Mouse (Mus musculus) embryonic stem cell, embryonic (primary cell): ENCODE results near the gene Pa2g4.

ENCODE experiments used
- CTCF ChIA-PET, 4 experiments: fragments of 300-600 bp in 2 of 4; fragments of 350-600 bp in 2 of 4; sonication (Branson Sonifier 250); formaldehyde crosslinking; loops; one replicate each; lab custom pipeline; 2022; ENCODE audit warnings: inconsistent platforms in 2 of 4; lab: Charles Lee
- POLR2A ChIA-PET, 4 experiments: fragments of 300-600 bp in 2 of 4; fragments of 350-600 bp in 2 of 4; sonication (Branson Sonifier 250); formaldehyde crosslinking; loops; one replicate each; lab custom pipeline; 2022; ENCODE audit warnings: antibody characterized with exemption in 4 of 4, inconsistent platforms in 1 of 4; lab: Charles Lee

Pa2g4 gene

GRCm38 (mm10) chr10:128565788-128566531 lies at the start of gene Pa2g4:
Gene Pa2g4 (minus strand): TSS chr10:128565987.
- CTCF ChIA-PET = interaction anchor here in 3 of 4 experiments (0.6 to 1.8 kb wide), 23 partner anchors 9 to 1029 kb away, joined by 3 to 18 read pairs (median 3); partner anchors contain the start of genes Cnpy2 (in 1 of the 3), Erbb3 (in 1 of the 3), Esyt1 (in 1 of the 3) and Nabp2 (in 1 of the 3)
- POLR2A ChIA-PET = interaction anchor here (0.6 to 12.1 kb wide), 169 partner anchors 9 to 1275 kb away, joined by 3 to 250 read pairs (median 5); partner anchors contain the start of genes Zc3h10 (in 4 of the 4), Cdk2 (in 3 of the 4), Cs (in 3 of the 4) and Erbb3 (in 3 of the 4)

- ChIA-PET CTCF (interaction anchor here in 3 of 4 experiments (1.0 to 2.8 kb wide), 7 partner anchors 9 to 299 kb away, joined by 3 to 17 read pairs (median 4); partner anchors contain the start of gene Suox (in 3 of the 3)), POLR2A (interaction anchor here in 3 of 4 experiments (0.7 to 6.9 kb wide), 11 partner anchors 8 to 124 kb away, joined by 3 to 80 read pairs (median 3); partner anchors contain the start of genes Rab5b (in 1 of the 3) and Rps26 (in 1 of the 3))
Observed at GRCm38 (mm10) chr10:128614934-128615333, 49.1 kb upstream of the Pa2g4 start.

- ChIA-PET CTCF (interaction anchor here in 2 of 4 experiments (0.6 to 2.8 kb wide), 9 partner anchors 10 to 1642 kb away, joined by 3 to 23 read pairs (median 4); partner anchors contain the start of genes Suox (in 2 of the 2), Pa2g4 (in 1 of the 2) and Rab5b (in 1 of the 2)), POLR2A (interaction anchor here in 3 of 4 experiments (0.7 to 6.9 kb wide), 9 partner anchors 8 to 138 kb away, joined by 3 to 80 read pairs (median 7); partner anchors contain the start of gene Rps26 (in 1 of the 3))
Observed at GRCm38 (mm10) chr10:128613820-128614219, 48.0 kb upstream of the Pa2g4 start.

- CTCF ChIA-PET = interaction anchor here (0.5 to 2.8 kb wide), 59 partner anchors 8 to 1450 kb away, joined by 3 to 23 read pairs (median 4); partner anchors contain the start of genes Suox (in 3 of the 4), Esyt1 (in 2 of the 4), Rab5b (in 2 of the 4) and Cdk2 (in 1 of the 4)
Observed at GRCm38 (mm10) chr10:128613154-128613440, 47.3 kb upstream of the Pa2g4 start.

GRCm38 (mm10) chr10:128612433-128613153 lies 46.8 kb upstream of the Pa2g4 start:
- POLR2A ChIA-PET = interaction anchor here (0.6 to 6.9 kb wide), 42 partner anchors 8 to 528 kb away, joined by 3 to 80 read pairs (median 4); partner anchors contain the start of genes Pa2g4 (in 2 of the 4), Suox (in 2 of the 4), Erbb3 (in 1 of the 4) and Esyt1 (in 1 of the 4)
- CTCF ChIA-PET = interaction anchor here (0.5 to 2.8 kb wide), 64 partner anchors 9 to 1449 kb away, joined by 3 to 23 read pairs (median 4); partner anchors contain the start of genes Suox (in 3 of the 4), Cdk2 (in 2 of the 4), Esyt1 (in 2 of the 4) and Rab5b (in 2 of the 4)

More at GRCm38 (mm10) chr10:128613154-128613440, 47.3 kb upstream of the Pa2g4 start:
- POLR2A ChIA-PET = interaction anchor here (0.6 to 6.9 kb wide), 40 partner anchors 9 to 162 kb away, joined by 3 to 80 read pairs (median 4); partner anchors contain the start of genes Pa2g4 (in 2 of the 4), Suox (in 2 of the 4), Erbb3 (in 1 of the 4) and Esyt1 (in 1 of the 4)

GRCm38 (mm10) chr10:128606483-128606882 lies 40.7 kb upstream of the Pa2g4 start:
- CTCF ChIA-PET = interaction anchor here (0.6 to 3.4 kb wide), 6 partner anchors 16 to 304 kb away, joined by 3 to 10 read pairs (median 4); partner anchors contain the start of gene Erbb3 (in 1 of the 4)
- POLR2A ChIA-PET = interaction anchor here (0.5 to 9.1 kb wide), 35 partner anchors 11 to 1931 kb away, joined by 3 to 76 read pairs (median 4); partner anchors contain the start of genes Zc3h10 (in 3 of the 4), Pa2g4 (in 2 of the 4), Esyt1 (in 1 of the 4) and Rab5b (in 1 of the 4)

GRCm38 (mm10) chr10:128602470-128603128 lies 36.8 kb upstream of the Pa2g4 start:
- CTCF ChIA-PET = interaction anchor here (0.6 to 2.4 kb wide), 6 partner anchors 10 to 47 kb away, joined by 3 to 8 read pairs (median 4); no protein-coding TSS in a partner anchor
- POLR2A ChIA-PET = interaction anchor here in 2 of 4 experiments (0.6 to 9.1 kb wide), 18 partner anchors 9 to 304 kb away, joined by 3 to 76 read pairs (median 4); partner anchors contain the start of genes Esyt1 (in 2 of the 2), Cdk2 (in 1 of the 2), Myl6 (in 1 of the 2) and Pan2 (in 1 of the 2)

- CTCF ChIA-PET = interaction anchor here (0.6 to 2.4 kb wide), 10 partner anchors 9 to 95 kb away, joined by 3 to 8 read pairs (median 6); partner anchors contain the start of genes Erbb3 (in 1 of the 4), Rab5b (in 1 of the 4) and Suox (in 1 of the 4)
- POLR2A ChIA-PET = interaction anchor here in 3 of 4 experiments (0.7 to 9.1 kb wide), 19 partner anchors 8 to 878 kb away, joined by 3 to 76 read pairs (median 5); partner anchors contain the start of genes Pa2g4 (in 2 of the 3), Erbb3 (in 1 of the 3), Esyt1 (in 1 of the 3) and Rps26 (in 1 of the 3)
Observed at GRCm38 (mm10) chr10:128601499-128601898, 35.7 kb upstream of the Pa2g4 start.

GRCm38 (mm10) chr10:128598476-128598875 lies 32.7 kb upstream of the Pa2g4 start:
- POLR2A ChIA-PET = interaction anchor here in 3 of 4 experiments (0.6 to 9.1 kb wide), 5 partner anchors 25 to 100 kb away, joined by 3 to 76 read pairs (median 4); partner anchors contain the start of genes Esyt1 (in 1 of the 3), Myl6b (in 1 of the 3), Pa2g4 (in 1 of the 3) and Rps26 (in 1 of the 3)
- CTCF ChIA-PET = interaction anchor here in 2 of 4 experiments (0.6 to 0.7 kb wide), 4 partner anchors 14 to 505 kb away, joined by 4 read pairs; no protein-coding TSS in a partner anchor

- POLR2A ChIA-PET = interaction anchor here in 3 of 4 experiments (0.6 to 5.3 kb wide), 14 partner anchors 8 to 323 kb away, joined by 3 to 28 read pairs (median 4); partner anchors contain the start of genes Nabp2 (in 1 of the 3), Pa2g4 (in 1 of the 3), Rnf41 (in 1 of the 3) and Stat2 (in 1 of the 3)
- CTCF ChIA-PET = interaction anchor here in 3 of 4 experiments (0.6 to 1.0 kb wide), 8 partner anchors 8 to 271 kb away, joined by 3 to 12 read pairs (median 4); no protein-coding TSS in a partner anchor
Observed at GRCm38 (mm10) chr10:128592797-128593196, 27.0 kb upstream of the Pa2g4 start.

GRCm38 (mm10) chr10:128591436-128591835 lies 25.6 kb upstream of the Pa2g4 start:
- POLR2A ChIA-PET = interaction anchor here in 3 of 4 experiments (1.3 to 5.3 kb wide), 5 partner anchors 10 to 44 kb away, joined by 4 to 28 read pairs (median 5); partner anchors contain the start of genes Pa2g4 (in 1 of the 3) and Zc3h10 (in 1 of the 3)
- CTCF ChIA-PET = interaction anchor here in 2 of 4 experiments (1.1 to 1.2 kb wide), 2 partner anchors 21 to 25 kb away, joined by 3 to 4 read pairs; partner anchors contain the start of gene Pa2g4 (in 1 of the 2)

- ChIA-PET POLR2A (interaction anchor here (0.5 to 5.3 kb wide), 29 partner anchors 11 to 333 kb away, joined by 3 to 28 read pairs (median 4); partner anchors contain the start of genes Pa2g4 (in 3 of the 4), Zc3h10 (in 2 of the 4), Coq10a (in 1 of the 4) and Esyt1 (in 1 of the 4)), CTCF (interaction anchor here (0.5 to 2.3 kb wide), 55 partner anchors 9 to 1755 kb away, joined by 3 to 14 read pairs (median 4); partner anchors contain the start of genes Nabp2 (in 2 of the 4), Pa2g4 (in 2 of the 4), Rnf41 (in 2 of the 4) and Ankrd52 (in 1 of the 4))
Observed at GRCm38 (mm10) chr10:128590193-128590690, 24.5 kb upstream of the Pa2g4 start.

- CTCF ChIA-PET = interaction anchor here (0.5 to 2.3 kb wide), 50 partner anchors 10 to 1756 kb away, joined by 3 to 14 read pairs (median 4); partner anchors contain the start of genes Nabp2 (in 2 of the 4), Pa2g4 (in 2 of the 4), Rnf41 (in 2 of the 4) and Ankrd52 (in 1 of the 4)
- POLR2A ChIA-PET = interaction anchor here (0.5 to 5.3 kb wide), 29 partner anchors 12 to 333 kb away, joined by 3 to 28 read pairs (median 4); partner anchors contain the start of genes Pa2g4 (in 3 of the 4), Zc3h10 (in 2 of the 4), Esyt1 (in 1 of the 4) and Rab5b (in 1 of the 4)
Observed at GRCm38 (mm10) chr10:128589464-128590192, 23.8 kb upstream of the Pa2g4 start, which contains the start of gene Erbb3. Gene Erbb3 (minus strand): TSS chr10:128589652.
